Mouse (Mus musculus) thymus, adult 18-20 months (tissue): ENCODE measurements around the gene Man1c1.

Experiments
- DNase-seq, 2 experiments: peaks; one replicate each; pipeline ENCODE4 v3.0.0; 2022; ENCODE audit warnings: mixed read lengths in 2 of 2

Man1c1 gene

GRCm38 (mm10) chr4:134723251-134723650, 19.2 kb upstream of the Man1c1 start:
- no peak for DNase-seq

DNA sequence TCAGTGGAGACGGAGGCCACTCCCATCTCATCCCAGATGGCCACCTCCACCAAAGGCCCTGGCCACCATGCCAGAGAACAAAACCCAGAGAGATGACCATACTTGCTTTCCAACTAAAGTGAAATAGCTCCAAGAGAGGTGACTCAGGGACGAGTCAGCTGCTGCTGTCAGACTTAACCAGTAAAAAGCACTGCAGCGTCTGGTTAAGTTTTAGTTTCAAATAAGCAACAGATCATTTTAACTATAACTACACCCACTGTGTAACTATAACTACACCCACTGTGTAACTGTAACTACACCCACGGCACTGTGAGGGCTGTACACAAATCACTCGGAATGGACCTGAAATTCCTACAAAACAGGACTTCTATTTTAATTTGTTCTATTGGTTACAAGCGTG, 17.0 kb upstream of the Man1c1 start:
- no peak for DNase-seq

DNA sequence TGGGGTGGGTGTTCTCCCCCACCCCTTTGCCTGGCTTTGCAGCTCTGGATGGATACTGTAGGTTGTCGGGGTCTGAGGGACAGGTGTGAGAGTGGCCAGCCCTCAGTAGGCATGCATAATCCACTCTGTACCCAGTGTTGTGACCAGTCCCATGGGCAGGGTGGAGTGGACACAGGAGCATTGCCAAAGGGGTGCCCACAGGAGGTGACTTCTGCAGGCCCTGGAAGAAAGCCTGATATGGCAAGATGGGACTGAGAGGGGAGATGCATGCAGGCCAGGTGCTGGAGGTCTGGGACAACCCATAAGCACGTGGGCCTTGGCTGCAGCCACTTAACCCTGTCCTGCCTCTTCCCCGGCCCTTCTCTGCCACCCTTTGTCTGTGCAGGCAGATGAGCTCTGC, 16.3 kb upstream of the Man1c1 start:
- no peak for DNase-seq

DNA sequence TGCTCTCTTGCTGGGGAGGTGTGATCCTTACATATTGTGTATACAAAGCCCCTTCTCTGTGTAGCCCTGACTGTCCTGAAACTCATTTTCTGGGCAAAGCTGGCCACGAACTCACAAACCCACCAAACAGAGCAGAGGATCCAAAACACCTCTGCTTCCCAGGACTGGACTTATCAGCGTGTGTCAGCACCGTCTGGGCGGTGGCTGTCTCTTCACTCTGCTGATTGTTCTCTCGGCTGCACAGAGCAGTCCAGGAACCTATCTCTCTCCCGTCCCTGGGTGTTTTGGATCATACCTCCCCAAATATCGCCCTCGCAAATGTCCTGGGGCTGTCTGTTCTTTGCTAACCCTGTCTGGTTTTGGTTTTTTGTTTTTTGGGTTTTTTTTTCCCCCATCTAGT, 15.4 kb upstream of the Man1c1 start:
- no peak for DNase-seq

GRCm38 (mm10) chr4:134713937-134714336, 9.8 kb upstream of the Man1c1 start:
- DNase-seq = peak; percentile 36 to 47

GRCm38 (mm10) chr4:134705311-134705710, 1.2 kb upstream of the Man1c1 start:
- DNase-seq = no peak

DNA sequence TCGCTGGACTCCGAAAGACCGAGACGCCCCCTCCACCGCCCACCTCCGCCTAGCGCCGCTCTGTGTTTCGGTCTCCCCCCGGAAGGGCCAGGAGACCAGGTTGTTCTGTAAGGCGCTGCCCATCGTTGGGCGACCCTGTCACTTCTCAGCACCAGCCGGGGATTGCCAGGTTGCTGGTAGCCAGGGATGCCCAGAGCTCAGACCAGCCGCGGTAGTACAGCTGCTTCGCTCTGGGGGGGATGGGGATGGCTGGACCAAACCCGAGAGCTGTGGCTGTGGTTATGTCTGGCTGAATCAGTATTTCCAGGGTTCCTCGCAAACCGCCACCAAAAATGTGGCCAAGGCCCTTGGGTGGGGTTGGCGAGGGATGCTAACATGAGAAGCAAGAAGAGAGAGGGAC, 500 bp upstream of the Man1c1 start:
- no peak for DNase-seq

DNA sequence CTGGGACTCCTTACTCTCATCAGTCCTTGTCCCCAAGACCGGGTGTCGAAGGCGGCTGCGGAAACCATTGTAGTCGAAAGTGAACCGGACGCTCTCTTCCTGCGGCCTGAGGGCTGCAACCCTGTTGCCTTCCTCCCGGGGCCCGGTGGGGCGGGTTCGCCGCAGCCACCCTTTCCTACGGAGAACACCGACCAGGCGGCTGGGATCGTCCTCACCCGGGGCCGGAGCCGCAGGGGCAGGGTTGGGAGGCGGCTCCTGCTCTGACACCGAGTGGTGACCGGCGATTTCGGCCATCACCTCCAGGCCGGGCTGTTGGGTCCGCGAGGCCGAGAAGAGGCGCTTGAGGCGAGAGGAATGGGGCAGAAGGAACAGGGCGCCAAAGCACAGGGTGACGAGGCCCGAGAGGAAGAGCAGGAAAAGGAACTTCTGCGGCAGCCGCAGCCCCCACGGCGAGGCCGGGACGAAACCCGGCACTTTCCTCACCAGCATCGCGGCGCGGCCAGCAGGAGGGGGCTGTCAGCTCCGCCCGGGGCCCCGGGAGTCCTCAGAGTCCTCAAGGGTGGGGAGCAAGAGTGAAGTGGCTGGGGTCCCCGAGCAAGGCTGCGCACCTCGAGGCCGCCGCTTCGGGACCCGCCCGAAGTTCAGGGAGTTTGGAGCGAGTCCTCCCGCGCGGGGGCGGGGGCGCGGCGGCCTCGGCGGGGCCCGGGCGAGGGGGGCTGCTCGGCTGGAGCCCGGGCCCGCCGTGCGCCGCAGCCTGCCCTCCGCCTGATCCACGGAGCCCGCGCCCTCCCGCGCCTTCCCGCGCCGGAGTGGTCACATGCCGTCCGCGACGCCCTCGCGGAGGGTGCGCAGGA, 882 bp downstream of the Man1c1 start:
- peak; percentile 17 to 24 for DNase-seq

DNA sequence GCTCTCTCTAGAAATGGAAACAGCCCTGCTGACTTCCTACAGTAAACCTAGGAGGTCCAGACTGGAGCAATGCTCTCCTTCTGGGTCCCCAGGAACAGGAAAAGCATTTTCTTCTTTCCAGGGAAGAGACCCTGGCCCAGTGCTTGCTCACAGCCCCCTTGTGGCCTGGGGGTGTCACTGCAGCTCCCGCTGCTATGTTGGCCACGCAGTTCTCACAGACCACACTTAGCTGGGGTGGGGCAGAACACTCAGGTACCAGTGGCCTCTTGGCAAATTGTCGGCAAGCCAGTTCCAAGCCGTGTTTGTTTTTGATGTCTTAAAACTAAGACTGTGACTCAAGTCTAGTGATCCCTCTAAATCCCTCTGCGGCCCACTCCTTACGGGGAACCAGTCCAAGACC, 2.2 kb downstream of the Man1c1 start:
- peak; percentile 15 to 24 for DNase-seq

- DNase-seq = no peak
These were observed 3.2 kb downstream of the Man1c1 start for GRCm38 (mm10) chr4:134700911-134701310.

DNA sequence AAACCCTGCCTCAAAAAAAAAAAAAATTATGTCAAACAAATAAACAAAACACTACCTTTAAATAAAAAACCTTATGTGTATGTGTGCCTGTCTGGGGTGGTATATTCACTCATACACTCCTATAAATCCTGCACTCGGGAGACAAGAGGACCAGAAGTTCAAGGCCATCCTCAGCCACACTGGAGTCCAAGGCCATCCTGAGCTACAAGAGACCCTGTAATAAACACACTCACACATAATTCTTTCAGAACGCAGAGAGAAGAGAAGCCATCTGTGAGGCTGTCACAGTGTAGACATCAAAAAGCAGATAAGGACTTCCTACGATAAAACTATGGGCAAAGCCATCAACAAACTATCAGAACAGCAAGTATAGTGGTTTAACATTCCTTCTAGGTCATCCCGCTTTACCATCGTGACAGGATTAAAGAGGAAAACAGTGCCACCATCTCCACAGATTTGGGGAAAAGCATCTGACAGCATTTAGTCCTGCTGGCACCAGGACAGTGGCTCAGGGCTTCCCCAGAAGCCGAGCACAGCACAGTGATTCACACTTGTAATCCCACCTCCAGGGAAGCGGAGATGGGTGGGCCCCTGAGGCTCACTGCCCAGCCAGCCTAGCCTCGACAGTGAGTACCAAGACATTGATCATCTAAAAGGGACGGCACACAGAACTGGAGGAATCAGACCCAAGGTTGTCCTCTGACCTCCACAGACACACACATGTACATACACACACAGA, 10.7 kb downstream of the Man1c1 start:
- no peak for DNase-seq

GRCm38 (mm10) chr4:134692388-134692787, 11.7 kb downstream of the Man1c1 start:
- DNase-seq = no peak

DNA sequence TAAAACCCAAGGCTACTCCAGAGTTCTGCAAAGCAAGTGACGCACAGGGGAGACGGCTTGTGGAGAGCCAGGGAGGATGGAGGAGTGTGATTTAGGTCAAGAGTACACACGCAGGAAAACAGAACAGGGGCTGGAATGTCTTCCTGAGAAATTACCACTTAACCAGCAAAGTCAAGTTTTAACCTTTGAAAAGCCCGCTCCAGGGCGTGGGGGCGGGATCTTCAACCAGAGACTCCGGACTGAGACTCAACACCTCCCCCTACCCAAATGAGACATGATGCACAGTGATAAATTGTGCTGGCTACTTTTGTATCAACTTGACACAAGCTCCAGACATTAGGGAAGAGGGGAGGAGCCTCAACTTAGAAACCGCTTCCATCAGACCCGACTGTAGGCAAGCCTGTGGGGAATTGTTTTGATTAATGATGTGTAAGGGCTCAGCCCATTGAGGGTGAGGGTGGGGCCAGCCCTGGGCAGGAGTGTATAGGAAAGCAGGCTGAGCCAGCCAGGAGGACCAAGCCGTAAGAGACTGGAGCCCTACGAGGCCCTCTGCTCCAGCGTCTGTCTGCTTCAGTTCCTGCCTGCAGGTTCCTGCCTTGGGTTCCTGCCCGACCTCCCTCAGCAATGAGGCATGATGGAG, 17.9 kb downstream of the Man1c1 start:
- DNase-seq = no peak

DNA sequence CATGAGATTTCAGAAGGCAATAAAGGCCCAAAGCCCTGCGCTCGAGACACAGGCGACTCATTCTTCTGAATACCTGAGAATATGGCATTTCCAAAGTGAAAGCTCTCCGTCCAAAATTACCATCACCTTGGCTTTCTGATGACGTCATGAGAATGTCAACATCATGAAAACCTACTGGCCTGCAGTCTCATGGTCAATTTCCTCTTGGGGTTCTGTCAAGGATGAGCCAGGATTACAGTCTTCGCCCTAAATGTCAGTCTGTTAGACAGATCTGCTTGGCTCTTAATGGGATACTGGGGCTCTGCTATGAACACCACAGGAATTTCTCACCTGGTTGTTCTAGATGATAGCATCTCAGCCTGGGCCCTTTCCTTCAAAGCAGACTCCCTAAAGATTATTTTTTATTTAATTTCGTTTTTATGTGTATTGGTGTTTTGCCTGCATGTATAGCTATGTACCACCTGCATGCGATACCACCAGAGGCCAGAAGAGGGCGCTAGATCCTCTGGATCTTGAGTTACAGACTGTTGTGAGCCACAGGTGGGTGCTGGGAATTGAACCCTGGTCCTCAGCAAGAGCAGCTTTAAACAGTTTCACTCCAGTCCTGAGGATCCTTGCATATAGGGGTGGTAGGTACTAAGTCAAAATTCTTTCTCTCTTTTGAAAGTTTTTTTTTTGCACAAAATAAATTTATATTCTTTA, 19.3 kb downstream of the Man1c1 start:
- DNase-seq = no peak

DNA sequence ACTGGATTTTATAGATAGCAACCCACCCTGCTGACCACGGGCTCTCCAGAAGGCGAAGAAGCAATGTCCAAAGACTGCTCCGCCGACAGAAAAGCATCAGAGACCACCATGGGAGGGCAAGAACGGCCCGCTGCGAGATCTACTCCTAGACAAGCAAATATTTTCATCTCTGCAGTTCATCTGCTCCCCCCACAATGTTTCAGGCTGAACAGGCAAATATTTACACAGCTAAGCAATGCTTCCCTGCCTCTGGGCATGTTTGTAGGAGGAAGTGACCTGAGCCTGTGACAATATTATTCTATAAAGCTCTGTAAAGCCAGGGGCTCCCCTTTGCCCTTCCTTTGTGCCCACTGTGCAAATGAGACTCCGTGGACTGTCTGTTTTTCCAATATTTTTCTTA, 20.2 kb downstream of the Man1c1 start:
- DNase-seq = no peak

DNA sequence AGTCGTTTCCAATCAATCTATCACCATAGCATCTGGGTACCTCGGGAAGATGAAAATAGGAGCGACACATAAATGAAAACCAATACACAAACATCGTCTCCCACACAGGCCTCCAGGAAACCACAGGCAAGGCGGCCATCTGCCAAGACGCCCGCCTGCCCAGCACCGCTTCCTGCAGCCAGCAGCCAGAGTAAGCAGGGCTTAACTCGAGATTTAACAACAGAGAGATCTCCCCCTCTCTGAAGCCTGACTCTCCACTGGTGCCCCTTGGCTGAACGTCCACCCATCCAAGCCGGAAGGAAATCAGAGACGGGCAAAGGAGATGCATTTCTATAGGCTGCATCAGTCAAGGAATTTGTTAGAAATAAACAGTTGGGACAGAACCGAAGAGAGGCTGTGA, 21.1 kb downstream of the Man1c1 start:
- no peak for DNase-seq

- no peak for DNase-seq
These were observed 21.7 kb downstream of the Man1c1 start for GRCm38 (mm10) chr4:134682423-134682822.

- no peak for DNase-seq
These were observed 22.3 kb downstream of the Man1c1 start for GRCm38 (mm10) chr4:134681819-134682218.

DNA sequence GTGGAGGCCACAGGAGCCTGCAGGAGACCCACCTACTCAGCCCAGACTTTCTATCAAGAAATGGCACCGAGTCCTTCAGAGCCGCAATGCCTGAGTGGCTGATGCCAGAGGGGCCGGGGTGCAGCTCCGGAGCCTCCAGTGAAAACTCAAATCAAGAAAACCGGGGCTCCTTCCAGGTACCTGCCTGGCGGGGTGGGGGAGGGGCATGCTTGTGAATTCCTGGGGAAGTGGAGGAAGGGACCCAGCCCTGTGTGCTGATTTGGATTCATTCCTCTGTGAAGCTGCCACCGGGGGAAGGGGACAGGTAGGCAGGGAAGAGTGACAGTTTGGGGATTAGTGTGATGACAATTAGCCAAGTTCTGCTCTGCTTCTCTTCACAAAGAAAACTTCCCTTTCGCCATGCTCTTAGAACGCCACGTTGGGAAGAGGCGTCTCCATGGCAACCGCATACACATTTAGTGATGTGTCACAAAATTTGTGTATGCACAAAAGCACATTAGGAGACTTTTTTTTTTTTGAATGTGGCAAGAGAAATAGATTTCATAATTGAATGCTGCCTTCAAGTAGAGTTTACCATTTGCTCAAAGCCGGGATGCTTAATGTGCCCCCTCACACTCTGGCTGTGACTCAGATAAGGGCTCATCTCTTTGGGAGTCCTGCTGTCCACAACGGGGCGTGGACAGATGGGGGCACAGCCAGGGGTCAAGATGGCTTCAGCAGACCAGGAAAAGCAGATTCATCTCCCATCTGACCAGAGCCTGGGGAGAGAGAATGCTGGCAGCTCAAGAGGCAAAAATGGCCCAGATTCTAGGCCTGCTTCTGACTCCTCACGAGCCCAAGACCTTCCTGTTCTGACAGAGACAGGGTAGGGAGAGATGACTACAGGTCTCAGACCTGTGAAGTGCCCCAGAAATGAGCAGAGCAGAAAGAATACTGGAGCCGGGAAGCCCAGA, 26.3 kb downstream of the Man1c1 start:
- no peak for DNase-seq

DNA sequence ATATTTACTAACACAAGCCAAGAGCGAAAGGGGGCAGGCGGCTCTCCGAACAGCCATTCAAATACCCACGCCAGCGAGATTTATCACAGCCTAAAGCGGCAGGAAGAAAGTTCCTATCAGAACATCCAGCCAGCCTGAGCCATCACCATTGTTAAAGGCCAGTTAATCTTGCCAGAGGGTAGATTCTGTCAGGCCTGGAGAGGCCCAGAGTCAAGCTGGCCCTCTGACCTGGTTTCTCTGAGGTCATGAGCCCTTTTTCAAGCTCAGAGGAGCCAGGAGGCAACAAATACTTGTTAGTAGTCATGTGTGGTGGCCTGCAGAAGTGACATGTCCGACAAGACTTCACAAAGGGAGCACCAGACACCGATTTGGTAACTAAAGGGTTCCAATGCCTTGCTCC, 28.3 kb downstream of the Man1c1 start:
- no peak for DNase-seq

DNA sequence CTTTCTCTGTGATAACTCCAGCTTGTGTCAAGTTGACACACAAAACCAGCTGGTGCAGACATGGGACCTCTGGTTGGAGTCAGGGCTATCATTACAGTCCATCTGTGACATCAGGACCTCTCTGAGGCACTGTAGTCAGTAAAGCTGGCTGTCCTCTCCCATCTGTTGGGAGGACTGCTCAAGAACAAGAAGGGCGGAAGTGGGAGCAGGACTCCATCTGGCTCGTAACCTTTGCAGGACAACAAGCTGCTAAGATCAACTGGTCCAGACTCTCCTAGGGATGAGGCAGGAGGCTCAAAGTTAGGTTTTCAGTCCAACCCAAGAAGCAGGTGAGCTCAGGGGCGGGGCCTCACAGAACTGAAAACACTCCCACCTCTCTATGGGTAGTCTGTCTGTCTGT, 29.1 kb downstream of the Man1c1 start:
- DNase-seq = no peak

GRCm38 (mm10) chr4:134673882-134674463, 30.1 kb downstream of the Man1c1 start:
- DNase-seq = no peak
